Mouse (Mus musculus) spleen, adult 2 months (tissue): ENCODE measurements around the gene Gm2431.

Source experiments
- CTCF ChIP-seq: fragments of 200-500 bp; IDR thresholded peaks from 2 replicates; pipeline ENCODE4 v1.5.1; 2011; ENCODE audit warnings: mild to moderate bottlenecking, inconsistent platforms; ENCODE audit not compliant: insufficient read depth, insufficient read length, insufficient replicate concordance; ENCODE audit errors: extremely low read depth
- POLR2A ChIP-seq: fragments of 200-500 bp; IDR thresholded peaks from 2 replicates; pipeline ENCODE4 v1.6.1; 2011; ENCODE audit warnings: low read depth, low read length, inconsistent platforms

- TF ChIP-seq CTCF (no peak), POLR2A (no peak)
These were observed 17.2 kb downstream of the Gm2431 start, which contains the start of gene Gm40460 for GRCm38 (mm10) chr7:142240978-142241377.
